Mouse (Mus musculus): ENCODE measurements at regions not wholly inside any gene's neighbourhood (a gene's known extent, or its start where the extent isn't known, plus 50 kb on each side); places are given as distances from the start of the nearest gene placed in this dataset.

GRCm38 (mm10) chr4:150724823-150725222 is 72.8 kb upstream of the Slc45a1 start:
- DNase-seq: no peak

- DNase-seq: no peak
Measured at GRCm38 (mm10) chr4:150721619-150722283, 69.8 kb upstream of the Slc45a1 start.

DNA sequence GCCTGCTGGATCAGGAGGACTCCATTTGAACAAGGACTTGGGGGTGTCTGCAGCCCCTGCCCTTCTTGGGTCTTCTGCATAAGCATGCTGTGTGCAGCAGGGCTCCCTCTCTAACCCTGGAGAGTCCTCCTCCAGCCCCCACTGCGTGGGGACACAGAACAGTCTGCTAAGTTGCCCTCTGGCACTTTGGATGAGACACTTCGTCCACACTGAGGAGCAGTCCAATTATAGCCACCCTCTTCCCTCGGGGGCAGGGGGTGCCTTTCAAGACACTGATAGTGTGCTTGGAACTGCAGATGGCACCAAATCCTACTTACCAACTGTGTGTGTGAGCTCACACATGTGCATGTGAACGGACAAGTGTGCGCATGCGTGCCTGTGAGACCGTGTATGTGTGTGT is 65.9 kb upstream of the Slc45a1 start:
- DNase-seq: no peak

GRCm38 (mm10) chr4:150715051-150715450 is 63.1 kb upstream of the Slc45a1 start:
- no peak for DNase-seq

DNA sequence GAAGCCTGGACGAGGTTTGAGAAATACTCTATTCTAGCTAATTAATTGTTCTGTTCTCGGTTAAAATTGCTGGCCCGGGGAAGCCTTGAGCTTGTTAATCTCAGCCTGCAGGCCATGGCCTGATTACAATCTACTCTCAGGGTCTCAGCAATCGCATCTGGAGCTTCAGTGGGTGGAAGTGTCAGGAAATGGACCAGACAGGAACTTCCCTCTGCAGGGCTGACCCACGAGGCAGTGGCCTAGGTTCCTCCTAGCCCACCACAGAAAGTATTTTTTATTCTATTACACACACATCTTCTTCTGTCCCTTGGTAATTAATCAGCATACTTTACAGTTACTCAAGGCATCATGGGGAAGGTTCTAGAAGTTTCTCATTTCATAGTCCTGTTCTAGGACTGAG is 61.3 kb upstream of the Slc45a1 start:
- DNase-seq: no peak

GRCm38 (mm10) chr4:150712856-150713255 is 60.9 kb upstream of the Slc45a1 start:
- DNase-seq: no peak

- DNase-seq: no peak
Measured at GRCm38 (mm10) chr4:150711646-150712045, 59.7 kb upstream of the Slc45a1 start.

GRCm38 (mm10) chr4:150709391-150710130 is 57.6 kb upstream of the Slc45a1 start:
- no peak for DNase-seq

DNA sequence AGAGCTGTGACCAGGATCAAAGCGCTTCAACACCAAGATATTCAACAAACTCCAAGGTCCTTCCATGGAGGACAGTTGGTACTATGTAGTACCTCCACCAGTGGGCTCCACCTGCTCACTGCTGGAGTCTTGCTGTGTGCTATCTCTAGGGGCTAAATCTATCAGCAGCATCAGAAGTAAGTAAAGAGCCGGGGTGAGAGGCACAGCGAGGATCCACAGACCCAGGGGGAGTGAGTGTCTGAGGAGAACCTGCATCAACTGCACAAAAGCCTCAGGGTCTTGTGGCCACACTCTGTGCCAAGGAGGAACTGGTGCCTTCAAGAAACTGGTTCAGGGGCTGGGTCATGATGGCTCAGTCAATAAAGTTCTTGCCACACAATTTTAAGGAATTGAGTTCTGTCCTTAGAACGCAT is 56.6 kb upstream of the Slc45a1 start:
- no peak for DNase-seq

DNA sequence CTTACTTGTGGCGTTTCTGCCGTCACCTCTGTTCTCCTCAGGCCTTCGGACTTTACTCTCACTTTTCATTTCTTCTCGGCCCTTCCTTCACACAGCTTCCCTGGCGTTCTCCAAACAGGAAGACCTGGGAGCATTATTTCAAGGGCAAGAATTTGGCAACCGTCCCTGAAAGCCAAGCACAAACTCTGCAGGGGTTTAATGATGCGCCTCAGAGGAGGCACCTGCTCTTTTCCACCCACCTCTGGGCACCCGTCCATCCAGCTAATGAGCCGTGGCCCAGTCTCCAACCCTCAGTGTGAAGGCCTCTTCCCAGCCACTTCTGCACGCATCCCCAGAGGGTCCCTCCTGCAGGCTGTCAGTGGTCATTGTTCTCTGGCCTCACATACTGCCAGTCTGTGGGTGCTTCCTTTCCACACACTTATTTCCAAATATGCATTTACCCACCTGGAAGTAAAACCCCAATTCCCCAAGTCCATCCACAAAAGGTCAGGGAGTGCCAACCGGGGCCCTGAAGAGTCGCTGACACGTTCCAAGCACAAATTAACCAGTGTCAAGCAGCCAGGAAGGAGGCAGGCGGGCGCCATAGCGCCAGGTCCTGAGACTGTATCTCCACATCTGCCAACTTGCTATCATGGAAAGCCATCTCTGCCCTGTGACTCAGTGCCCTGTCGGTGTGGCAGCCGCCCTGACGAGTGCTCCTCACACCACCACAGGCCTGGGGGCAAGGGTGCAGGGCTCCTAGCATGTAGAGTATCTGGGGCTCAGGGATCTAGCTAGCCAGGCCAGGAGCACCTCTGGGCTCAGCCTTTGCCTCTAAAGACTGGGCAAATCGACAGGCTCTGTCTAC is 56.0 kb upstream of the Slc45a1 start:
- no peak for DNase-seq

DNA sequence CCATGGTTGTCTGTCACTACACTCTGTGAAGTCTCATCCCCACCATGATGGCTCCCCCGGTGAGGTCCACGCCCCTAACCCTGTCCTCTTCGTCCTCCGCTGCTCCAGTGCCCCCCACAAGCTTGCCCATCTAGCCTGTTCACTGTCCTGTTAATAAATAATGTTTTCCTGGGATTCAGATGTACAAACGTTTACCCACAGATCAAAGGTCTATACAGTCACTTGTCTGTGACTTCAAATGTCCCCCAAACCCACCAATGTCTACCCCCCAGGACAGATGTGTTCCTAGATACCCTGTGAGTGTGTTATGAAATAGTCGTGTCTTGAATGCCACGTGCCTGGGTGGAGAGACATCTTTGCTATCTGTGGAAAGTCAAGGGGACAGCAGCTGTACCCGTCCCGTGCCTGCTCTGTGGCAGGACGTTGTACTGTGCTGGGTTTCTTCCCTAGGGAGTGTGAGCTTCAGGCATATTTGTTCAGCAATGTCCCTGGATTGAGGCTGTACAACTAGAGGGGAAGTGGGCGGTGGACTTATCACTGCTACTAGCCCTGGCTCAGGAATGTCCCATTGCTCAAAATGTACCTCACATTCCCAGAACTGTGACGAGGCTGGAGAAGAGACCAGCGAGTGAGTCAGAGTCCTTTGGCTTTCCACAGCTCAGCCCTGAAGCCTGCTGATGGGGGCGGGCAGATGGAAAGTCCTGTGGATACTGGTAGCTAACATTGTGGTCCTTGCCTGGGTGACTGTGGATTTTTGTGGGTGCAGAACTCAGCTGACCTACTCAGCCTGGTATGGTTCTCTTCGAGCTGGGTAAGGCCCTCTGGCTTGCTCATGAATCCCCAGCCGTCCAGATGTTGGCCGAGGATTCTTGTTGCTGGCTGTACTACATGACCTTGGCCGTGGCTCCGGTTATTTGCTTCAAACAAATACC is 55.1 kb upstream of the Slc45a1 start:
- no peak for DNase-seq

DNA sequence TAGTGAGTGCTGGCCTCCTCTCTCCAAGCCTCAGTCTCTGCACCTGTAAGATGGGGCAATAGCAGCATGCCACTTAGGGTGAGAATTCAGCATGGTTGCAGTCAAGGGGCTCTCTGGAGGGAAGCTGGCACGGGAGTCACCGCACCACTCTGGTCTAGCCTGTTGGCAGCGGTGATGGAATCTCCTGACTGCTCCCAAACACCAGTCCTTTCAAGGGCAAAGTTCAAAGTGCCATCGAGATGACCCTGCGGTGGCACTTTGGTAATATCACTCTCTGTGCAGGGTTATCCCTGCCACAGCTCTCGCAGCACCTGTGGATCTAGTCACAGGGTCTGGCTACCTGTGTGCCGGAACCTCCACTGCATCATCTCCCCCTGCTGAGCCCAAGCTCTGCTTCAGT is 54.3 kb upstream of the Slc45a1 start:
- DNase-seq: no peak

DNA sequence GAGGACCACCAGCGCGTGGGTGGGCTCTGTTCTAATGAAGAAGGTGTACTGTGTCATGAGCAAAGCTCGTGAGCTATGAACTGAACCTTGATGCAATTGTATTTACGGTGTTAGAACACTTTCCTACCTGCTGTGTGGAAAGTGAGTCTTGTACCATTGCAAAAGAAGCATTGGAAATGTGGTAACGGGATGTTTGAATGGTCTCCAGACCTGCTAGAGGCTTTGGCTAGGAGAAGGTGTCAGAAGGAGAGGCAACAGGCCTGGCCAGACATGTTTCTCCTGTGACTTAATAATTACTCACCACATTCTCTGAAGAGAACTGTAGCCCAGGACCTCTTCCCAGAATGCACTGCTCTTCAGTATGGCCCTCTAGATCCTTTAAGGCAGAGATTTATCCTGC is 51.3 kb upstream of the Slc45a1 start:
- no peak for DNase-seq
